Mouse (Mus musculus) heart, adult 2 months (tissue): ENCODE data around the gene Wdr18. TPM values are rescaled to one million over a fixed set of nuclear protein-coding genes. Genes with fewer than 3 reads are reported as not detected.
A peak's percentile ranks its signal among the peaks of the same experiment; 100 is the strongest.

Experiments
- DNase-seq, 2 experiments: peaks; one replicate each; pipeline ENCODE4 v3.0.0; 2021
- H3K27ac ChIP-seq: fragments of 200-600 bp; 2 replicates; pipeline ENCODE4 v1.8.1; 2022
- H3K27me3 ChIP-seq: fragments of 200-500 bp; 2 replicates; pipeline ENCODE4 v1.6.1; 2012; ENCODE audit warnings: mild to moderate bottlenecking, low read length, inconsistent platforms, mixed read lengths; ENCODE audit not compliant: control insufficient read depth, insufficient read depth
- H3K36me3 ChIP-seq: fragments of 200-500 bp; 2 replicates; pipeline ENCODE4 v1.6.1; 2012; ENCODE audit warnings: low read length, inconsistent platforms; ENCODE audit not compliant: control insufficient read depth, insufficient read depth
- H3K4me1 ChIP-seq: fragments of 200-500 bp; 2 replicates; pipeline ENCODE4 v1.6.1; 2011; ENCODE audit warnings: low read length; ENCODE audit not compliant: control insufficient read depth, insufficient read depth
- H3K4me3 ChIP-seq: fragments of 200-600 bp; 2 replicates; pipeline ENCODE4 v1.8.1; 2022
- H3K79me2 ChIP-seq: fragments of 200-500 bp; replicated peaks from 2 replicates; pipeline ENCODE4 v1.6.1; 2012; ENCODE audit warnings: mild to moderate bottlenecking, inconsistent platforms, low read length, moderate library complexity, mixed read lengths; ENCODE audit not compliant: control insufficient read depth, insufficient read depth
- H3K9ac ChIP-seq: fragments of 200-500 bp; 2 replicates; pipeline ENCODE4 v1.6.1; 2012; ENCODE audit warnings: low read depth, mild to moderate bottlenecking, control low read depth, inconsistent platforms, low read length, mixed read lengths
- CTCF ChIP-seq: fragments of 200-600 bp; IDR thresholded peaks from 2 replicates; pipeline ENCODE4 v1.8.1; 2022; ENCODE audit warnings: antibody characterized with exemption, mild to moderate bottlenecking, moderate library complexity
- EP300 ChIP-seq: fragments of 200-500 bp; IDR thresholded peaks from 2 replicates; pipeline ENCODE4 v1.6.1; 2011; ENCODE audit warnings: low read depth, low read length, control low read depth; ENCODE audit not compliant: insufficient read depth
- POLR2A ChIP-seq: fragments of 200-500 bp; IDR thresholded peaks from 2 replicates; pipeline ENCODE4 v1.6.1; 2011; ENCODE audit warnings: mild to moderate bottlenecking, low read depth, low read length, control low read depth; ENCODE audit not compliant: insufficient read depth
- WGBS: fragments of 180-500 bp; shearing (Covaris S2); methylation state at CpG from one replicate; pipeline ENCODE4 v1.1.7; 2018; 5-methylcytosine and 5-hydroxymethylcytosine counted together
- intact Hi-C: fragments of 180-260 bp; cut with DNase I; formaldehyde crosslinking; loops from one replicate; pipeline ENCODE4 v1.15.1; 2025
- polyA plus RNA-seq: library from polyadenylated mRNA; depleted of rRNA; stranded (reverse); fragments of >200 nt; gene quantifications from 2 replicates; pipeline ENCODE4 v1.2.3, GENCODE M21; 2012
- total RNA-seq, 2 experiments: library from RNA; stranded (reverse); gene quantifications; 2 replicates each; pipeline ENCODE4 v1.2.3; 2021

Gene Wdr18
- total and polyA plus RNA-seq, 3 experiments: 27.8 to 32.2 (median 29.4) TPM

GRCm38 (mm10) chr10:79934272-79934721, 25.7 kb upstream of the Wdr18 start:
- intact Hi-C loops: no loop called here
- Histone ChIP-seq H3K79me2 (no peaks in the 10 kb centered on the region), H3K4me1 (peaks cover 31% of the 10 kb centered on the region), H3K27ac (peak overlapping the region; percentile 53; the same call in 1 of the 2 replicates), H3K27me3 (no peaks in the 10 kb centered on the region), H3K36me3 (no peaks in the 10 kb centered on the region), H3K9ac (no peak overlapping the region), H3K4me3 (no peak overlapping the region)
- TF ChIP-seq POLR2A (no peak), CTCF (no peak), EP300 (peak; percentile 99)
- WGBS: 13% methylated on average over 13 of the region's 13 CpGs
- peak; percentile 89 to 92 for DNase-seq

GRCm38 (mm10) chr10:79934794-79935569, 25.0 kb upstream of the Wdr18 start:
- no peak overlapping the region for H3K27ac ChIP-seq

GRCm38 (mm10) chr10:79936284-79936910, 23.6 kb upstream of the Wdr18 start:
- WGBS: 24% methylated on average over 10 of the region's 10 CpGs
- TF ChIP-seq CTCF: no peak
- TF ChIP-seq EP300: no peak
- TF ChIP-seq POLR2A: no peak
- DNase-seq: no peak
- intact Hi-C loops: no loop called here
- H3K27me3 ChIP-seq: no peaks in the 10 kb centered on the region
- H3K9ac ChIP-seq: no peak overlapping the region
- H3K36me3 ChIP-seq: no peaks in the 10 kb centered on the region
- H3K4me3 ChIP-seq: peak overlapping the region; percentile 23; the same call in 1 of the 2 replicates
- peak overlapping the region; percentile 43 for H3K27ac ChIP-seq
- peaks cover 31% of the 10 kb centered on the region for H3K4me1 ChIP-seq
- no peaks in the 10 kb centered on the region for H3K79me2 ChIP-seq

More at GRCm38 (mm10) chr10:79934794-79935569, 25.0 kb upstream of the Wdr18 start:
- no peak overlapping the region for H3K9ac ChIP-seq
- peaks cover 31% of the 10 kb centered on the region for H3K4me1 ChIP-seq
- H3K36me3 ChIP-seq: no peaks in the 10 kb centered on the region
- TF ChIP-seq CTCF (no peak), POLR2A (no peak), EP300 (no peak)
- no peak overlapping the region for H3K4me3 ChIP-seq
- DNase-seq: no peak
- WGBS: 83% methylated on average over 16 of the region's 16 CpGs
- intact Hi-C loops: no loop called here
- no peaks in the 10 kb centered on the region for H3K79me2 ChIP-seq
- H3K27me3 ChIP-seq: no peaks in the 10 kb centered on the region

GRCm38 (mm10) chr10:79936911-79937441, 23.0 kb upstream of the Wdr18 start:
- H3K79me2 ChIP-seq: no peaks in the 10 kb centered on the region
- no peak overlapping the region for H3K9ac ChIP-seq
- peaks cover 31% of the 10 kb centered on the region for H3K4me1 ChIP-seq
- H3K27me3 ChIP-seq: no peaks in the 10 kb centered on the region
- peak; percentile 82 to 90 for DNase-seq
- H3K27ac ChIP-seq: peak overlapping the region; percentile 43
- 9% methylated on average over 27 of the region's 27 CpGs for WGBS
- intact Hi-C loops: no loop called here
- no peaks in the 10 kb centered on the region for H3K36me3 ChIP-seq
- peak overlapping the region; percentile 23; the same call in 1 of the 2 replicates for H3K4me3 ChIP-seq
- no peak for TF ChIP-seq POLR2A
- TF ChIP-seq EP300: 0 out of 2 replicates have a peak, but pooled peaks have one; percentile 10
- no peak for TF ChIP-seq CTCF

GRCm38 (mm10) chr10:79937775-79938526, 22.0 kb upstream of the Wdr18 start:
- H3K27ac ChIP-seq: no peak overlapping the region
- H3K79me2 ChIP-seq: no peaks in the 10 kb centered on the region
- H3K36me3 ChIP-seq: no peaks in the 10 kb centered on the region
- H3K4me1 ChIP-seq: peaks cover 24% of the 10 kb centered on the region
- no peaks in the 10 kb centered on the region for H3K27me3 ChIP-seq
- no peak for DNase-seq
- H3K9ac ChIP-seq: no peak overlapping the region
- no peak overlapping the region for H3K4me3 ChIP-seq
- no peak for TF ChIP-seq POLR2A
- TF ChIP-seq CTCF: no peak
- no peak for TF ChIP-seq EP300
- 85% methylated on average over 11 of the region's 11 CpGs for WGBS
- intact Hi-C loops: no loop called here
